Mouse (Mus musculus): ENCODE data around the gene Mark1. TPM values are rescaled to one million over a fixed set of nuclear protein-coding genes. Genes with fewer than 3 reads are reported as not detected.
A peak's percentile ranks its signal among the peaks of the same experiment; 100 is the strongest.

The Mark1 gene
- total and polyA plus RNA-seq, 2 experiments from 2014 or later, result 1.2 to 10.5 TPM

- Histone ChIP-seq H3K27me3 (ENCODE audit: control insufficient read depth, insufficient read depth, low read length) (peaks cover 8% of the 10 kb centered on the region), H3K4me1 (ENCODE audit: control insufficient read depth, insufficient read depth) (peaks cover 8% of the 10 kb centered on the region; the same call in 1 of the 2 replicates), H3K4me3 (ENCODE audit: low read depth, low read length) (peak overlapping the region; percentile 70), H3K27ac (ENCODE audit: low read depth) (no peak overlapping the region), H3K4me2 (ENCODE audit: low read depth, low read length) (peak overlapping the region; percentile 94), H3K9me3 (replicated peaks; ENCODE audit: control insufficient read depth, low read length) (no peaks in the 10 kb centered on the region), H3K36me3 (replicated peaks; ENCODE audit: control insufficient read depth, insufficient read depth, low read length) (no peaks in the 10 kb centered on the region), H3K9ac (replicated peaks; ENCODE audit: low read depth, low read length) (peak overlapping the region; percentile 89; the same call in 1 of the 2 replicates)
- DNase-seq (ENCODE audit: low spot score), result no peak
- TF ChIP-seq EP300 (IDR thresholded peaks at IDR 0.05; ENCODE audit: low read depth), result no peak
- TF ChIP-seq CTCF (IDR thresholded peaks at IDR 0.05; ENCODE audit: low read depth), result no peak
- WGBS, result 43% methylated on average over 9 of the region's 9 CpGs
- ATAC-seq (ENCODE audit: insufficient read depth, low read depth), result no peak
Measured at GRCm38 (mm10) chr1:184998161-184998560, 1.2 kb downstream of the Mark1 start.

- H3K9me3 ChIP-seq (replicated peaks; ENCODE audit: control insufficient read depth, low read length), result no peaks in the 10 kb centered on the region
- peak overlapping the region; percentile 94 for H3K4me2 ChIP-seq (ENCODE audit: low read depth, low read length)
- no peak for ATAC-seq (ENCODE audit: insufficient read depth, low read depth)
- WGBS, result 41% methylated on average over 11 of the region's 11 CpGs
- H3K27me3 ChIP-seq (ENCODE audit: control insufficient read depth, insufficient read depth, low read length), result peaks cover 8% of the 10 kb centered on the region
- no peaks in the 10 kb centered on the region for H3K36me3 ChIP-seq (replicated peaks; ENCODE audit: control insufficient read depth, insufficient read depth, low read length)
- H3K27ac ChIP-seq (ENCODE audit: low read depth), result no peak overlapping the region
- DNase-seq (ENCODE audit: low spot score), result no peak
- TF ChIP-seq CTCF (IDR thresholded peaks at IDR 0.05; ENCODE audit: low read depth) (no peak), EP300 (IDR thresholded peaks at IDR 0.05; ENCODE audit: low read depth) (no peak)
- peaks cover 8% of the 10 kb centered on the region; the same call in 1 of the 2 replicates for H3K4me1 ChIP-seq (ENCODE audit: control insufficient read depth, insufficient read depth)
- H3K9ac ChIP-seq (replicated peaks; ENCODE audit: low read depth, low read length), result no peak overlapping the region
- 0 out of 2 replicates have a peak overlapping the region, but pooled peaks have one; percentile 0 for H3K4me3 ChIP-seq (ENCODE audit: low read depth, low read length)
Measured at GRCm38 (mm10) chr1:184997466-184997865, 1.9 kb downstream of the Mark1 start.

GRCm38 (mm10) chr1:184995335-184995734 is 4.0 kb downstream of the Mark1 start:
- Histone ChIP-seq H3K9ac (replicated peaks; ENCODE audit: low read depth, low read length) (no peak overlapping the region), H3K27ac (ENCODE audit: low read depth) (no peak overlapping the region), H3K9me3 (replicated peaks; ENCODE audit: control insufficient read depth, low read length) (no peaks in the 10 kb centered on the region), H3K4me3 (ENCODE audit: low read depth, low read length) (no peak overlapping the region), H3K4me1 (ENCODE audit: control insufficient read depth, insufficient read depth) (peaks cover 7% of the 10 kb centered on the region; the same call in 1 of the 2 replicates), H3K36me3 (replicated peaks; ENCODE audit: control insufficient read depth, insufficient read depth, low read length) (no peaks in the 10 kb centered on the region), H3K4me2 (ENCODE audit: low read depth, low read length) (no peak overlapping the region), H3K27me3 (ENCODE audit: control insufficient read depth, insufficient read depth, low read length) (peaks cover 6% of the 10 kb centered on the region)
- 59% methylated on average over 4 of the region's 4 CpGs for WGBS
- ATAC-seq (ENCODE audit: insufficient read depth, low read depth) (no peak), DNase-seq (ENCODE audit: low spot score) (no peak)
- TF ChIP-seq CTCF (IDR thresholded peaks at IDR 0.05; ENCODE audit: low read depth), result no peak
- no peak for TF ChIP-seq EP300 (IDR thresholded peaks at IDR 0.05; ENCODE audit: low read depth)

GRCm38 (mm10) chr1:184991191-184991590 is 8.2 kb downstream of the Mark1 start:
- 89% methylated on average over 10 of the region's 10 CpGs for WGBS
- H3K4me3 ChIP-seq (ENCODE audit: low read depth, low read length), result no peak overlapping the region

GRCm38 (mm10) chr1:184986748-184987147 is 12.6 kb downstream of the Mark1 start:
- Histone ChIP-seq H3K27me3 (ENCODE audit: control insufficient read depth, insufficient read depth, low read length) (no peaks in the 10 kb centered on the region), H3K4me3 (ENCODE audit: low read depth, low read length) (peak overlapping the region; percentile 24), H3K36me3 (replicated peaks; ENCODE audit: control insufficient read depth, insufficient read depth, low read length) (no peaks in the 10 kb centered on the region), H3K4me2 (ENCODE audit: low read depth, low read length) (peak overlapping the region; percentile 57), H3K27ac (ENCODE audit: low read depth) (peak overlapping the region; percentile 46; the same call in 1 of the 2 replicates), H3K9ac (replicated peaks; ENCODE audit: low read depth, low read length) (0 out of 2 replicates have a peak overlapping the region, but pooled peaks have one; percentile 23), H3K9me3 (replicated peaks; ENCODE audit: control insufficient read depth, low read length) (no peaks in the 10 kb centered on the region), H3K4me1 (ENCODE audit: control insufficient read depth, insufficient read depth) (peaks cover 9% of the 10 kb centered on the region)
- TF ChIP-seq CTCF (IDR thresholded peaks at IDR 0.05; ENCODE audit: low read depth), result no peak
- no peak for TF ChIP-seq EP300 (IDR thresholded peaks at IDR 0.05; ENCODE audit: low read depth)
- ATAC-seq (ENCODE audit: insufficient read depth, low read depth) (peak; percentile 75), DNase-seq (ENCODE audit: low spot score) (no peak)
- WGBS, result 29% methylated on average over 2 of the region's 2 CpGs

More at GRCm38 (mm10) chr1:184991191-184991590, 8.2 kb downstream of the Mark1 start:
- H3K27ac ChIP-seq (ENCODE audit: low read depth), result no peak overlapping the region
- H3K9me3 ChIP-seq (replicated peaks; ENCODE audit: control insufficient read depth, low read length), result no peaks in the 10 kb centered on the region
- peaks cover 9% of the 10 kb centered on the region; the same call in 1 of the 2 replicates for H3K4me1 ChIP-seq (ENCODE audit: control insufficient read depth, insufficient read depth)
- no peak overlapping the region for H3K9ac ChIP-seq (replicated peaks; ENCODE audit: low read depth, low read length)
- H3K27me3 ChIP-seq (ENCODE audit: control insufficient read depth, insufficient read depth, low read length), result no peaks in the 10 kb centered on the region
- DNase-seq (ENCODE audit: low spot score), result no peak
- TF ChIP-seq EP300 (IDR thresholded peaks at IDR 0.05; ENCODE audit: low read depth), result no peak
- no peak for TF ChIP-seq CTCF (IDR thresholded peaks at IDR 0.05; ENCODE audit: low read depth)
- ATAC-seq (ENCODE audit: insufficient read depth, low read depth), result no peak
- H3K36me3 ChIP-seq (replicated peaks; ENCODE audit: control insufficient read depth, insufficient read depth, low read length), result no peaks in the 10 kb centered on the region
- no peak overlapping the region for H3K4me2 ChIP-seq (ENCODE audit: low read depth, low read length)

GRCm38 (mm10) chr1:184984723-184985122 is 14.6 kb downstream of the Mark1 start:
- Histone ChIP-seq H3K4me3 (ENCODE audit: low read depth, low read length) (no peak overlapping the region), H3K9me3 (replicated peaks; ENCODE audit: control insufficient read depth, low read length) (no peaks in the 10 kb centered on the region), H3K36me3 (replicated peaks; ENCODE audit: control insufficient read depth, insufficient read depth, low read length) (no peaks in the 10 kb centered on the region), H3K4me2 (ENCODE audit: low read depth, low read length) (no peak overlapping the region), H3K4me1 (ENCODE audit: control insufficient read depth, insufficient read depth) (peaks cover 9% of the 10 kb centered on the region), H3K9ac (replicated peaks; ENCODE audit: low read depth, low read length) (no peak overlapping the region), H3K27me3 (ENCODE audit: control insufficient read depth, insufficient read depth, low read length) (no peaks in the 10 kb centered on the region), H3K27ac (ENCODE audit: low read depth) (no peak overlapping the region)
- DNase-seq (ENCODE audit: low spot score) (no peak), ATAC-seq (ENCODE audit: insufficient read depth, low read depth) (no peak)
- WGBS, result 82% methylated on average over 2 of the region's 2 CpGs
- TF ChIP-seq EP300 (IDR thresholded peaks at IDR 0.05; ENCODE audit: low read depth) (no peak), CTCF (IDR thresholded peaks at IDR 0.05; ENCODE audit: low read depth) (no peak)
